Mouse (Mus musculus) bone marrow, adult 2 months (tissue): ENCODE data around the gene Trappc2l.

Experiments used
- CTCF ChIP-seq: fragments of 200-500 bp; IDR thresholded peaks from 2 replicates; pipeline ENCODE4 v1.5.1; 2011; ENCODE audit warnings: low read length, control low read depth; ENCODE audit not compliant: control insufficient read depth, insufficient read depth
- POLR2A ChIP-seq: fragments of 200-500 bp; IDR thresholded peaks from 2 replicates; pipeline ENCODE4 v1.6.1; 2011; ENCODE audit warnings: low read depth, mild to moderate bottlenecking, control low read depth, low read length, borderline replicate concordance; ENCODE audit not compliant: control insufficient read depth

- TF ChIP-seq CTCF (no peak), POLR2A (no peak)
Observed at GRCm38 (mm10) chr8:122663670-122664069, 52.2 kb downstream of the Trappc2l start.
